Mouse (Mus musculus) cerebellum, postnatal 10 days (tissue): ENCODE measurements around the gene Zc2hc1b.

Experiments
- DNase-seq, 2 experiments: peaks; one replicate each; pipeline ENCODE4 v3.0.0; 2021; ENCODE audit warnings: mixed read lengths in 2 of 2

Gene Zc2hc1b

GRCm38 (mm10) chr10:13177973-13178624 lies at the start of gene Zc2hc1b:
Gene Zc2hc1b, minus strand, starts transcription at chr10:13178023.
- DNase-seq, result no peak

DNA sequence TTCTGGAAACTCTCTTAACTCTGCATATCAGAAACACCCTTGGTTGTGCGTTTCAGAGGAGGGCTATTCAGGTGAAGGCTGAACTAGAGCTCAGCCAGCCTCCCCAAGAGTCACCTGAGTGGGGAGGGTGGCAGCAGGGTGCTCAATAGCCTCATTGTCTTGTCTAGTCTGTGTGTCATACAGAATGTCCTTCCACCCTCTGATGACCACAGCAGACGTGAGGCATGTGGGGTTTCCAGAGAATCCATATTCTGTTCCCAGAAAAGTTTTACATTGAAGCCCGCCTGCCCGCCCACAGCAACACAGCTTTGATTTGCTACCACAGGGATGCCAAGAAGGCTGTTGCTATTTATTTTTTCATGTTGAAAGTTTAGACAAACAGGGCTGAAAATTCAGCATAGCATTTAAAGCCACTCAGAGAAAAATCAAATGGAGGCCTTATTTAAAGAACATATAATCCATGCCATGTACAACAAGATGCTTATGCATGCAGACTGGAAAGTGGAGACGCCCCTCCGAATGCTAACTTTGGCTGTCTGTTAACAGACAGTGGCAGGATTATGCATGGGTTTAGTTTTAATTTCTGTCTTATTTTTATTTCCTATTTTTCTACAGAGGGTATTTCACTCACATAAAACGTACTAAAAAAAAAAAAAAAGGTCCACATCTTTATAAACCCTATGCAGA lies 47.7 kb upstream of the Zc2hc1b start:
- DNase-seq, result no peak

DNA sequence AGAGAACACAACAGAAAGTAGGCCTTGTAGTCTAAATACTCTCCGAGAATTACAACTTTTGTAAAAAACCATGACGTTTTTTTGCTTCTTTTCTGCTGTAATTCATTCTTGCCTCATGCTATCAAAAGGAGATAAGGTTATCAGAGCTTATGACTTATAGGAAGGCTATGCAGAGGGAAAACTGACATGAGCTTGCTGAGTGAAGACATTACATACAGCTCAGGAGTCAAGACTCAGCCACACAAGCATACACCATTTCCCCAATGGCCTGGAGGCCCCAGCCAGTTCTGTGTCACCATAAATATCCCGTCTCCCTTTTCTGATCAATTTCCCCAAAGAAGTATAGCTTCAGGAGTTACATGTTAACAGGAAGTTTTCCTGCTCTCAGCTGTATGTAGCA lies 44.3 kb upstream of the Zc2hc1b start:
- no peak for DNase-seq

DNA sequence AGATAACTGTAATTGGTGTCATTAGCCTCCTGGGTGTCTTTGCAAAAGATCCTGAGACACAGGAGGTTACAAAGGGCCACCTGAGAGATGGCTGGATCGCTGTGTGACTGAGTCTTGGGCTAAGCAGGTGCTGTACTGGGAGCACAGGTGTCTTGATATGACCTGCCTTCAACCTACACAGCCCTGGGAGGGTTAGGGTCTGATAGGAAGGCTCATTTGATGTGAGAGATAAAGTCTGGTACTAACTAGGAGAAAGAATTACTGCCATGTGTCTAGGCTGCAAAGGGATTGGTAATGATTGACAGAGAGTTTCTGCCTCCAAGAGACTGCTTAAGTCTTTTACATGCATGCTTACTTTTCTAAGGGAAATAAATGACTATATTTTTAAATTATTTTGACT lies 42.2 kb upstream of the Zc2hc1b start:
- no peak for DNase-seq

DNA sequence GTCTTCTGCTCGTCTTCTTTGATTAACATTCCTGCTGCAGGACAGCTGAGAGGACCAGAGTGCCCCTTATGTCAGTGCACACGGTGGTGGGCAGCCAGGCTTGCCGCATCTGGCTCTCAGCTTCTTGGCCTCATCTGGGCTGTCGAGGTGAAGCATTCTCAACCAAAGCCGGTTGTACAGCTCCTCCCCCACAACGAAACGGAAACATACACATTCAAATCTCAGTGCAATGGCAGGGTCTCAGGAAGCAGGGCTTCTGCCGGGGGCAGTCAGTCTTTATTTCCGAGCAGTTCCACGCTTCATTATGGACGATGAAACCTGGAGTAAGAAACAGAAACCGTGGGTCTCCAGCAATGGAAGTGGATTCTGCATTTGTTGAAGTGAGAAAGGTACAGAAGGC lies 36.1 kb upstream of the Zc2hc1b start:
- DNase-seq, result no peak

- no peak for DNase-seq
Observed at GRCm38 (mm10) chr10:13212829-13213228, 35.0 kb upstream of the Zc2hc1b start.

- DNase-seq, result no peak
Observed at GRCm38 (mm10) chr10:13212326-13212725, 34.5 kb upstream of the Zc2hc1b start.

- no peak for DNase-seq
Observed at GRCm38 (mm10) chr10:13209930-13210637, 32.3 kb upstream of the Zc2hc1b start.

DNA sequence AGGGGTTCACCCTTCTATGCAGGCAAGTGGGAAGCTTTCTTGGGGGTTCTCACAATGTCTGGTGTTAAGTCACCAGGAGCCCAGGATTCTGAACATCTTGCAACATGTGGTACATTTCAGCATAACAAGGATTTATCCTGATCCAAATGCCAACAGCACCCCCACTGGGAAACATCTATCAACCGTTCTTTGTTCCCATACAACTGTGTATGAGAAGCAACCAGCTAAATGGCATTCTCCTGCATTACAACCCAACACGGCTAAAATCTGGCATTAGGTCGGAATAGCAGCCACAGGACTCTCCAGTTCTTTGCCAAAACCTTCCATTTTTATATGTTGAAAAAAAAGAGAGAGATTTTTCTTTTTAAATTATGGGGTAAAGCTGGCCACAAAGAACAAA lies 31.7 kb upstream of the Zc2hc1b start:
- DNase-seq, result no peak

DNA sequence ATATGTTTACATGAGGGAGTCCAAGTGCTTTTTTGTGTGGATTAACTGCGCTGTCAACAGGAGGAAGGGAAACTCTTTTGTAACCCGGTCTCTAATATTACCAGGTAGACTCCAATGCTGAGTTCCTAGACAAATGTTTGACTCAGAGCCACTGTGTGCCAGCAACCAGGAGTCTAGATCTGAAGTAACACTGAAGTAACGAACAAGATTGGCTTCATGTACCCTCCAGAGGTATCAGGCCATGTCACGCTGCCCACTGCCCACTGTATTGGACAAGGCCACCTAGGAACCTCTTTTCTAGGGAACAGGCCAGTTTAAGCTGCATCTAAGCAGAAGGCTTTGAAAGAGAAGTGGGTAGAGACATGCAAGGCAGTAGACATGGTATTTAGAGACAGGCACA lies 31.2 kb upstream of the Zc2hc1b start:
- no peak for DNase-seq

GRCm38 (mm10) chr10:13201741-13202293 lies 24.0 kb upstream of the Zc2hc1b start:
- DNase-seq, result no peak

DNA sequence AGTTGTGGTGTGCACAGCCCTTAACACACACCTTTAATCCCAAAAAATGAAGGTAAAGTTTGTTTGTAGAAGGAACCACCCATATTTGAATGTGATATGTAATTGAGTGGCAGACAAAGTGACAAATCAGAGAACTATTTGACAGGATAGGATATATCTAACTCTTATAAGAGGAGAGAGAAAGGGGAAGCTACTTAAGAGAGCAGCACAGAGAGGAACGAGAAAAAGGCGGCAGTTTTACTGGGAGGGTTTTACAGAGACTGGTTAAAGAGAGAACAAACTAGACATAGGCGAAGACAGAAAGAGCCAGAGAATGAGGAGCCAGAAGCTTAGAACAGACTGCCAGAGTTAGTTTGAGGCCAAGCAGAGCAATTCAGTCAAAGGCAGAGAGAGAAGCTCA lies 23.0 kb upstream of the Zc2hc1b start:
- DNase-seq, result no peak

GRCm38 (mm10) chr10:13199234-13199633 lies 21.4 kb upstream of the Zc2hc1b start:
- DNase-seq, result no peak

- no peak for DNase-seq
Observed at GRCm38 (mm10) chr10:13196872-13197507, 19.2 kb upstream of the Zc2hc1b start.

GRCm38 (mm10) chr10:13193496-13193895 lies 15.7 kb upstream of the Zc2hc1b start:
- DNase-seq, result peak in 1 of 2 experiments; percentile 10

GRCm38 (mm10) chr10:13192731-13193351 lies 15.0 kb upstream of the Zc2hc1b start, which contains the start of gene Ltv1:
Gene Ltv1, minus strand, starts transcription at chr10:13193168.
- DNase-seq, result peak; percentile 99

DNA sequence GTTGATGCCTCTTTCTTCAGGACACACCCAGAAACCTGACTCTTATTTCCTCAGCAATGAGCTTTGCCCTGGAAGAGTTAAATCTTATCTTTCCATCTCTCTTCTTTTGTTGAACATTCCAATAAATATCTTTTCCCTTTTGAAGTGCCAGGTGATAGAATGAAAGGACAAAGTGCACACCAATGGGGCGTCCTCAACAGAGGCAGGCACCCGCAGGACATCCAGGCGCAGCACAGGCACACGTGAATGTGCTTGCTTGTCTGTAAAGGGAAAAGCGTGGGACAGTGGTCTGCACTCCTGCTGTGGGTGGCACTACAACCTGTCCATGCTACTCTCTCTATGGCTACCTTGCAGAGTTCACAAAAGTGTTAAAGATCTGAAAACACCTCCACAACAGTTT lies 12.1 kb upstream of the Zc2hc1b start:
- DNase-seq, result no peak

DNA sequence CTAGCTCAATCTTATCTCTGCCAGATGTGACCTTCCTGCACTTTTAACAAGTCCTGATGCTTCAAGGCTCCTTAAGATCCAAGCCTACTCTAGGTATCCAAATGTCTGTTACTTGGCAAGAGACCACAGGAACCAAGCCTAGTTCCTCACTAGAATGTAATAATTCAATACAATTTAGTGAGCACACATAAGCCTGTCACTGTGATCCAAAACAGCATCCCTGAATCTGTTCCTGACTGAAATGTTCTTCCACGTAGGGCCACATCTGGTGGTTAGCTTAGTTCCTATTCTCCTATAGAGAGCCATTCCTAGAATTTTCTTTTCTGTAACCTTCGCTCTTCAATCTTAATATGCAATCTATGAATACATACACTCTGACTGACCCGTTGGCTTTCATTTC lies 8.9 kb upstream of the Zc2hc1b start:
- DNase-seq, result no peak

DNA sequence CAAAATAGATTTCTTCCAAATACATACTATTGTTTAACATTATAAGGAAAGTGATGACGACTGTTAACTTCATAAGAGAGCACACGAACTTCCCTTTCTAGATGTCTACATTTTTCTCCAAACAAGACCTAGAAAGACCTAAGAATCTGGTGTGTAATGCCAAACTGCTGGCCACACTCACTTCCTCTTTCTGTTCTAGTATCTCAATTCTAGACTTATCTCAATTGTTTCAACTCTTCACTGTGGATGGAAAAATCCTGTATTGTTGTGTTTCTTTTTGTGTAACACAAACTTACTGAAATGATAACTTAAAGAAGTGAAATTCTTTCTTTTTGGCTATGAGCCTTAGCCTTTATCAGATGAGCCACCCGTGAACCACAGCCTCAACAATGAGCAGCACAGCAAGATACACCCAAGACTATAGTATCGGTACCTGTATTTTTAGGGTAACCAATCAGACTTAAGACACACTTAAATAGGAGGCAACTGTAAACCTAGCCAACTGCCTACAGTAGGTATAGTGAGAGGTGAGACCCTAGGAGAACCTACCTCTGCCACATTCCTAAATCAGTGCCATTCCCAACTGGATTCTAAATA lies 6.4 kb upstream of the Zc2hc1b start:
- no peak for DNase-seq

- no peak for DNase-seq
Observed at GRCm38 (mm10) chr10:13180211-13180610, 2.4 kb upstream of the Zc2hc1b start.

GRCm38 (mm10) chr10:13175866-13176265 lies 2.0 kb downstream of the Zc2hc1b start:
- DNase-seq, result no peak

- peak; percentile 59 to 74 for DNase-seq
Observed at GRCm38 (mm10) chr10:13172798-13173221, 5.0 kb downstream of the Zc2hc1b start.
